Mouse (Mus musculus): ENCODE results near the gene Sesn2. TPM values are rescaled to one million over a fixed set of nuclear protein-coding genes. Genes with fewer than 3 reads are reported as not detected.

Gene Sesn2
- polyA plus RNA-seq, 1 experiment: 8.2 TPM

GRCm38 (mm10) chr4:132518066-132518465 lies 7.8 kb upstream of the Sesn2 start:
- Histone ChIP-seq H3K4me3 (ENCODE audit: insufficient read depth, low read length) (no peak overlapping the region), H3K4me1 (ENCODE audit: control insufficient read depth, insufficient read depth, low read length) (peaks cover 2% of the 10 kb centered on the region; the same call in 1 of the 2 replicates), H3K27ac (ENCODE audit: insufficient read depth, low read length) (no peak overlapping the region)
- TF ChIP-seq CTCF (IDR thresholded peaks at IDR 0.05; ENCODE audit: extremely low read depth, insufficient read depth, low read length) (no peak), POLR2A (IDR thresholded peaks at IDR 0.05; ENCODE audit: extremely low read depth, insufficient read depth, low read length) (no peak)

- peak overlapping the region; percentile 45 for H3K4me3 ChIP-seq (ENCODE audit: insufficient read depth, low read length)
- H3K4me1 ChIP-seq (ENCODE audit: control insufficient read depth, insufficient read depth, low read length): peaks cover 2% of the 10 kb centered on the region; the same call in 1 of the 2 replicates
- TF ChIP-seq POLR2A (IDR thresholded peaks at IDR 0.05; ENCODE audit: extremely low read depth, insufficient read depth, low read length): peak; percentile 89
- no peak for TF ChIP-seq CTCF (IDR thresholded peaks at IDR 0.05; ENCODE audit: extremely low read depth, insufficient read depth, low read length)
- H3K27ac ChIP-seq (ENCODE audit: insufficient read depth, low read length): peak overlapping the region; percentile 79
Observed at GRCm38 (mm10) chr4:132515369-132516155, 5.3 kb upstream of the Sesn2 start.

- Histone ChIP-seq H3K4me1 (ENCODE audit: control insufficient read depth, insufficient read depth, low read length) (peaks cover 2% of the 10 kb centered on the region; the same call in 1 of the 2 replicates), H3K27ac (ENCODE audit: insufficient read depth, low read length) (peak overlapping the region; percentile 79; the same call in 1 of the 2 replicates), H3K4me3 (ENCODE audit: insufficient read depth, low read length) (peak overlapping the region; percentile 45; the same call in 1 of the 2 replicates)
- TF ChIP-seq CTCF (IDR thresholded peaks at IDR 0.05; ENCODE audit: extremely low read depth, insufficient read depth, low read length) (peak; percentile 70), POLR2A (IDR thresholded peaks at IDR 0.05; ENCODE audit: extremely low read depth, insufficient read depth, low read length) (no peak)
Observed at GRCm38 (mm10) chr4:132514555-132515135, 4.3 kb upstream of the Sesn2 start.

GRCm38 (mm10) chr4:132513395-132514273 lies 3.3 kb upstream of the Sesn2 start:
- H3K27ac ChIP-seq (ENCODE audit: insufficient read depth, low read length): no peak overlapping the region
- no peak for TF ChIP-seq CTCF (IDR thresholded peaks at IDR 0.05; ENCODE audit: extremely low read depth, insufficient read depth, low read length)
- TF ChIP-seq POLR2A (IDR thresholded peaks at IDR 0.05; ENCODE audit: extremely low read depth, insufficient read depth, low read length): no peak

GRCm38 (mm10) chr4:132512080-132512479 lies 1.8 kb upstream of the Sesn2 start:
- Histone ChIP-seq H3K27ac (ENCODE audit: insufficient read depth, low read length) (no peak overlapping the region), H3K4me3 (ENCODE audit: insufficient read depth, low read length) (no peak overlapping the region), H3K4me1 (ENCODE audit: control insufficient read depth, insufficient read depth, low read length) (peaks cover 2% of the 10 kb centered on the region; the same call in 1 of the 2 replicates)
- TF ChIP-seq POLR2A (IDR thresholded peaks at IDR 0.05; ENCODE audit: extremely low read depth, insufficient read depth, low read length) (no peak), CTCF (IDR thresholded peaks at IDR 0.05; ENCODE audit: extremely low read depth, insufficient read depth, low read length) (no peak)

More at GRCm38 (mm10) chr4:132513395-132514273, 3.3 kb upstream of the Sesn2 start:
- Histone ChIP-seq H3K4me1 (ENCODE audit: control insufficient read depth, insufficient read depth, low read length) (peaks cover 2% of the 10 kb centered on the region; the same call in 1 of the 2 replicates), H3K4me3 (ENCODE audit: insufficient read depth, low read length) (no peak overlapping the region)

GRCm38 (mm10) chr4:132509621-132510296 lies 542 bp downstream of the Sesn2 start:
- TF ChIP-seq CTCF (IDR thresholded peaks at IDR 0.05; ENCODE audit: extremely low read depth, insufficient read depth, low read length): no peak
- TF ChIP-seq POLR2A (IDR thresholded peaks at IDR 0.05; ENCODE audit: extremely low read depth, insufficient read depth, low read length): peak; percentile 28; the same call in 1 of the 2 replicates
- Histone ChIP-seq H3K27ac (ENCODE audit: insufficient read depth, low read length) (no peak overlapping the region), H3K4me3 (ENCODE audit: insufficient read depth, low read length) (peak overlapping the region; percentile 90), H3K4me1 (ENCODE audit: control insufficient read depth, insufficient read depth, low read length) (peaks cover 2% of the 10 kb centered on the region; the same call in 1 of the 2 replicates)

GRCm38 (mm10) chr4:132507210-132507609 lies 3.1 kb downstream of the Sesn2 start:
- no peak overlapping the region for H3K27ac ChIP-seq (ENCODE audit: insufficient read depth, low read length)
- no peak for TF ChIP-seq CTCF (IDR thresholded peaks at IDR 0.05; ENCODE audit: extremely low read depth, insufficient read depth, low read length)
- TF ChIP-seq POLR2A (IDR thresholded peaks at IDR 0.05; ENCODE audit: extremely low read depth, insufficient read depth, low read length): no peak
- no peak overlapping the region for H3K4me3 ChIP-seq (ENCODE audit: insufficient read depth, low read length)
- H3K4me1 ChIP-seq (ENCODE audit: control insufficient read depth, insufficient read depth, low read length): no peaks in the 10 kb centered on the region

- no peak overlapping the region for H3K27ac ChIP-seq (ENCODE audit: insufficient read depth, low read length)
- H3K4me1 ChIP-seq (ENCODE audit: control insufficient read depth, insufficient read depth, low read length): no peaks in the 10 kb centered on the region
- TF ChIP-seq CTCF (IDR thresholded peaks at IDR 0.05; ENCODE audit: extremely low read depth, insufficient read depth, low read length) (no peak), POLR2A (IDR thresholded peaks at IDR 0.05; ENCODE audit: extremely low read depth, insufficient read depth, low read length) (no peak)
- no peak overlapping the region for H3K4me3 ChIP-seq (ENCODE audit: insufficient read depth, low read length)
Observed at GRCm38 (mm10) chr4:132506250-132506649, 4.1 kb downstream of the Sesn2 start.

Data from cortical plate, adult 2 months (tissue).